Mouse (Mus musculus): ENCODE data around the gene Gm11127. TPM values are rescaled to one million over a fixed set of nuclear protein-coding genes. Genes with fewer than 3 reads are reported as not detected.
"Not testable (repeated sequence)": the region's sequence is repeated elsewhere in the genome, so short reads cannot be mapped to it uniquely, and the experiment has no call there.

The Gm11127 gene
- 53.0 and 148 TPM in 2 replicates for polyA plus RNA-seq (2012; rRNA removed)

- WGBS: 24% methylated on average over 1 of the region's 1 CpGs
- DNase-seq (ENCODE audit: low read depth, low spot score): not testable (repeated sequence)
These were observed at the start of gene Gm11127 for GRCm38 (mm10) chr17:36058362-36058761. Gene Gm11127, minus strand, starts transcription at chr17:36058371.

DNA sequence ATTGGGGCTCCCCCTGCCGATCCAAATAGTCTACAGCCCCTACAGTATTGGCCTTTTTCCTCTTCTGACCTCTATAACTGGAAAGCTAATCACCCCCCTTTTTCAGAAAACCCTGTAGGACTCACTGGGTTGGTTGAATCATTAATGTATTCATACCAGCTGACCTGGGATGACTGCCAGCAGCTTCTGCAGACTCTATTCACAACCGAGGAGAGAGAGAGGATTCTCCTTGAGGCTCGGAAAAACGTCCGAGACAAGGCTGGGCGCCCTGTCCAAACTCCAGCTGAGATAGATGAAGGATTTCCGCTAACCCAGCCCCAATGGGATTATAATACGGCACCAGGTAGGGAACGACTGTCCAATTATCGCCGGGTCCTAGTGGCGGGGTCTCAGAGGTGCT, 43.9 kb upstream of the Gm11127 start:
- not testable (repeated sequence) for DNase-seq (ENCODE audit: low read depth, low spot score)
- 86% methylated on average over 12 of the region's 12 CpGs for WGBS

DNA sequence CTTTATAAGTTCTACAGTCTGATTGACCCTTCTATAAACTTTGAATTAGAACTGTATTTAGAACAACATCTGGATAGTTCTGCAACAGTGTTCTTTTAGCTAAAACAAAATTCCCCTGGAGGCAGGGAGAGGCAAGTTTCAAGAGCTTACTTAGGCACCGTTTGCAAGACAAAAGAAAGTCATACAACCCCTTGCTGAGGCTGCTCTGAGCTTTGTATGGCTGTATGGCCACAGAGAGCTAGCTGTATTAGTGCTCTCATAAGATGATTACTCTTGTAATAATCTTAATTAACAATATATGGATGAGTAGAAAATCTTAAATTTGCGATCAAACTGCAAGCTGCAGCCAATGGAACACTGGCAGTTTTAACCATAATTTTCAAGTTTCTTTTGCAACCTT, 41.4 kb upstream of the Gm11127 start:
- WGBS: 70% methylated on average over 2 of the region's 2 CpGs

GRCm38 (mm10) chr17:36093936-36094335, 35.8 kb upstream of the Gm11127 start:
- no peak for DNase-seq (ENCODE audit: low read depth, low spot score)

More for the DNA sequence above, 41.4 kb upstream of the Gm11127 start:
- not testable (repeated sequence) for DNase-seq (ENCODE audit: low read depth, low spot score)

DNA sequence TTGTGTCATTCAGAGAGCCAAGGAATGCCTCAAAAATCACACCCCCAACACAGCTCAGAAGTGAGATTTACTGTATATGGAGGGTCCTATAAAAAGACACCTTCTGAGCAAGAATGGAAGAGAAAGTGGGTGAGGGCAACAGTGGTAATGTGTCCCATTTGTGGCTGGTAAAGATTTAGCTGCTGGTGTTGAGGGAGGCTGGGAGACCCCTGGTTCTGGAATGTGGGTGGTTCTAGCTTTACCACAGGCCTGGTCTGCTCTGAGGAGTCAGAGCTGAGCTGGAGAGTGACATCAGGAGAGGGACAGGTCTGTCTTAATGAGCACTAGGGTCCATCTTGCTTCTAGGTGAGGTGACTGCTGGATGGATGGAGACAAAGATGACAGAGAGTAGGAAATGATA, 34.3 kb upstream of the Gm11127 start:
- not testable (repeated sequence) for DNase-seq (ENCODE audit: low read depth, low spot score)

More at GRCm38 (mm10) chr17:36093936-36094335, 35.8 kb upstream of the Gm11127 start:
- WGBS: 26% methylated on average over 3 of the region's 3 CpGs

GRCm38 (mm10) chr17:36091933-36092332, 33.8 kb upstream of the Gm11127 start:
- not testable (repeated sequence) for DNase-seq (ENCODE audit: low read depth, low spot score)
- WGBS: no CpG with 5 or more reads among the region's 2 CpGs

DNA sequence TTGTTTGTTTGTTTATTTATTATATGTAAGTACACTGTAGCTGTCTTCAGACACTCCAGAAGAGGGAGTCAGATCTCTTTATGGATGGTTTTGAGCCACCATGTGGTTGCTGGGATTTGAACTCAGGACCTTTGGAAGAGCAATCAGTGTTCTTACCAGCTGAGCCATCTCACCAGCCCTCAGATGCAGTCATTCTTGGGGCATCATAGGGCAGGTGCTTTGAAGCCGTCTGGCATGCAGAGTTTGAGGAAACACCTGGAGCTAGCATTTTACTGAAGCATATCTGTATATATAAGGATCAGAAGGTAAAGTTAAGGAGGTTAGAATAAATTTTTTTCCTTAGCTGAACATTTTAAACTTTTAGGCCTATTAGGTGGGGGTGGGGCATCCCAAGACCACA, 27.8 kb upstream of the Gm11127 start:
- WGBS: 43% methylated on average over 1 of the region's 1 CpGs
- DNase-seq (ENCODE audit: low read depth, low spot score): not testable (repeated sequence)

DNA sequence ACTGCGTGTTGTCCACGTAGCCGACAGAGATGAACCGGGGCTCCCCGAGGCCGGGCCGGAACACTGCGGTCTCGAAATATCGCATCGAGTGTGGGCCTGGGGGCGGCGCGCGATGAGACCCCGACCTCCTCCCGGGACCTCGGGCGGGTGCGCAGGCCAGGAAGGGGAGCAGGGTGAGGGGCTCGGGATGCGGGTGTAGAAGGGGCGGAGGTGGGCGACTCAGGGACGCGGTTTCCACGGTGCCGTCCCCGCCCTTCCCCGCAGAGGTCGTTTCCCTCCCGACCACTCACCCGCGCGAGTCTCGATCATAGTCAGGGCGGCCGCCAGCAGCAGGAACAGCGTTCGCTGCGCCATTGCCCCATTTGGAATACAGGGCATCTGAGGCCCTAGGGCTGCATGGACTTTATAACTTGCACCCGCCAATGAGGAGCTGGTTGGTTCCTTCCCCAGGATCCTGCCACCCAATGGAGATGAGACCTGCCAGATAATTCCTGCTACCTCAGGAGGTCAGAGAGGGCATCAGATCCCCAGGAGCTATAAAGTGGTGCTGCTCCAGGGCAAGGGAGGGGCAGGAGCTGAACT, 25.8 kb upstream of the Gm11127 start:
- under 1% methylated on average over 42 of the region's 42 CpGs for WGBS
- peak; percentile 16 for DNase-seq (ENCODE audit: low read depth, low spot score)

DNA sequence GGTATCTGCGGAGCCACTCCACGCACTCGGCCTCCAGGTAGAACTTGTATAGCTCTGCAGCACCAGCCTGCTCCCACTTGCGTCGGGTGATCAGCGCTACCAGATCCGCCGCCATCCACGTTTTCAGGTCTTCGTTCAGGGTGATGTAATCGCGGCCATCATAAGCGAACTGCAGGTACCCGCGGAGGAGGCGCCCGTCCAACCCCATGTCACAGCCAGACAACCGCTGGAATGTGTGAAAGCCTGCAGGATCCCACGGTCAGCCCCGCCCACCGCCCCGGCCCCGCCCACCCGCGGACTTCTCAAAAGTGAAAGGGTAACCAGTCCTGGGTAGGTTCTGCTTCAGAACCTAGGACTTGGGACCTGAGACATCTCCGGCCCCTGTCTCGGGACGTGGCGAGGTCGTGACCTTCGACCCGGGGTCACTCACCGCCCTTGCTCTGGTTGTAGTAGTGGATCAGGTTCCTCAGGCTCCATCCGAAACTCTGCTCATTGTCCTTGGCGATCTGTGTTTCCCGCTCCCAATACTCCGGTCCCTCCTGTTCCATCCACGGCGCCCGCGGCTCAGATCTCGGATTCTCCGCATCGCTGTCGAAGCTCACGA, 25.2 kb upstream of the Gm11127 start:
- DNase-seq (ENCODE audit: low read depth, low spot score): no peak

DNA sequence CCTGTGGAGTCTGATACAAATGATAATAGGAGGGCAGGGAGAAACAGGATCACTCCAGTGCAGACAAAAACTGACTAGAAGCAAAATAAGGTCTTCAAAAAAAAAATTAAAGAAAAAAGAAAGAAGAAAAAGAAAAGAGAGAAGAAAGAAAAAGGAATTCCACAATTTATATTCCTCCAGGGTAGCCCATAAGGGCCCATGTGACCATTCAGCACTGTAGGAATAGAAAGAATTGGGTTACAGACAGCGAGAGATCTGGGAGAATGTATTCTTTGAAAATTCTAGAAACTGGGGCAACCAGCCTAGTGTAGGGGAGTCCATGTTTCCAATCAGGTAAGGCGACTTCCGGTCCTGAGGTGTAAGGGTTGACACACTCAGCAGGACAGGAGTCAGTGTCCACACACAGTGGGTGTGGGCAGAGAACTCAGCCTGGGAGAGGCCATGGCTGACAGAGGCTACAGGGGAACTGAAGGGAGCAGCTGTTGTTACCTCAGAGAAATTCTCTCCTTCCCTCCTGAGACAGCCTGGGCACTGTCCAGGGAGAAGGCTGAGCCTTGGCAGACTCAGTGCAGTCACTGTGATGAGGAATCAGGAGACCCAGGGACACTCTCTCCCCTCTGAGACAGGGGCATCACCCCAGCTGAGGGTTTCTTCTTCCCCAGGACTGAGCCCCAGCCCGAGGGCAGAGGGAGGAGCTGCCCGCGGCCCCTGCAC, 24.5 kb upstream of the Gm11127 start:
- 40% methylated on average over 6 of the region's 6 CpGs for WGBS
- not testable (repeated sequence) for DNase-seq (ENCODE audit: low read depth, low spot score)

More for the DNA sequence above, 25.2 kb upstream of the Gm11127 start:
- 1% methylated on average over 46 of the region's 46 CpGs for WGBS

GRCm38 (mm10) chr17:36081901-36082300, 23.7 kb upstream of the Gm11127 start:
- not testable (repeated sequence) for DNase-seq (ENCODE audit: low read depth, low spot score)

DNA sequence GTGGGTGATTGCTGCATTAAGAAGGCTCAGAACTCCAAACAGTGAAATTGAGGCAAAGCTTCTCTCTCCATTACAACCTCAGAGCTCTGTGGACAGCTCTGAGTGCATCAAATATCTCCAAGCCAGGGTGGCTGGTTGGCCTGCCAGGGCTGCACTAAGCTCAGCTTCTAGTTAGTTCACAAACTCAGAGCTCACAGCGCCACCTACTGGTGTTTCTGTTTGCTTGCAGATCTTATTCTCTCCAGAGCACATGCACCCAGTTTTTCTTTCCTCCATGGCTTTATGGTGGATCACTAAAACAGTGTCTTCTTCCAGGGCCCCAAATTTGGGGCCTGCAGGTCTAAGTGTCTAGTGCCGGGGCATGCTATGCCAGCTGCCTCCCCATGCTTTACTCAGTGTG, 2.7 kb upstream of the Gm11127 start:
- DNase-seq (ENCODE audit: low read depth, low spot score): peak; percentile 73
- WGBS: 14% methylated on average over 2 of the region's 2 CpGs

GRCm38 (mm10) chr17:36057927-36058326, 244 bp downstream of the Gm11127 start:
- 90% methylated on average over 25 of the region's 25 CpGs for WGBS

DNA sequence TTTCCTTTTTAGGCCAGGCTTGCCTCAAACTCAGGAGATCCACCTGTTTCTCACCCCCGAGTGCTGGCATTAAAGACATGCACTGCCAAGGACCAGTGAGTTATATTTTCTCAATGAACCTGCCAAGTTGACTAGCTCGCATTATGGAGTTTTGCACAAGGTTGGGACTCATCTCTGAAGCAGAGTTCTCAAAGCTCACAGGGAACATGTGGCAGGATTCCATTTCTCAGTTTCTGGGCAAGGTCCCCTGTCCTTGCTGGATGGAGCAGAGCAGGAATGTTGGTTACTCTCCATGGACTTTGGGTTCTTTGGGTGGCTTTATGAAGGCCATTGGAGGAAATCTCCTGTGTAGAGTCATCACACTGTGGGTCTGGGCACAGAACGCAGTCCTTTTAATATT, 14.9 kb downstream of the Gm11127 start:
- no peak for DNase-seq (ENCODE audit: low read depth, low spot score)
- 70% methylated on average over 3 of the region's 3 CpGs for WGBS

More at GRCm38 (mm10) chr17:36057927-36058326, 244 bp downstream of the Gm11127 start:
- DNase-seq (ENCODE audit: low read depth, low spot score): not testable (repeated sequence)

DNA sequence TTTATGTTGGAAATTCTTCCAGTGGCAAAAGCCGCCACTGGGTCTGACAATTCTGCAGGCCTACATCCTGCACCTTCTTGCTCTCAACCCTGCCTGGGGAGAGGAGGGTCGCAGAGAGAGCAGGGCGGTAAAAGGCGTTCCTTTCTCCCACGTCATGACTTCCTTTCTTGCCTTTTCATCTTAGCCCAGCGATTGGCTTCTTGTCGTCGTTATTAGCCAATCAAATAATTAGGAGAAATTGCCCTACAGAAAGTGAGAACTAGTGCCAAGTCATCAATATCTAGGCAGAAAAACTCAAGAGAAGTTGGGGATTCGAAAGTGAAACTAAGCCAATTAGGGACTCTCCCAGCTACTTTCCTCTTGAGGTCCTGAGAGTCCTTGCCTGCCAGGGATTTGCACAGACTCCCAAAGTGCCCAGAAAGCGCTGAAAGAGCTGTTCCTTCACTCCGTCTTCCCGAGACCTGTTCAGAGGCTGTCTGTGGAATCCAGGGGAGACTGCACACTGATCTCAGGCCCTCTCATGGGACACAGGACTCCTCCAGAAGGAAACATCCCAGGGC, 15.5 kb downstream of the Gm11127 start, which contains the start of the genes H2-T22 and Gm6034:
TSS of gene H2-T22 (minus strand) at position 138 of the 560 bp plus-strand sequence.
TSS of gene Gm6034 (plus strand) at position 352 of the 560 bp plus-strand sequence.
- under 1% methylated on average over 12 of the region's 12 CpGs for WGBS

GRCm38 (mm10) chr17:36042055-36042454, 16.1 kb downstream of the Gm11127 start:
- 3% methylated on average over 19 of the region's 19 CpGs for whole genome bisulfite sequencing
- not testable (repeated sequence) for DNase-seq (ENCODE audit: low read depth, low spot score)

More for the DNA sequence above, 15.5 kb downstream of the Gm11127 start, which contains the start of the genes H2-T22 and Gm6034:
- DNase-seq (ENCODE audit: low read depth, low spot score): peak; percentile 95

- DNase-seq (ENCODE audit: low read depth, low spot score): not testable (repeated sequence)
- WGBS: 91% methylated on average over 2 of the region's 2 CpGs
These were observed 17.6 kb downstream of the Gm11127 start for GRCm38 (mm10) chr17:36040604-36041003.

DNA sequence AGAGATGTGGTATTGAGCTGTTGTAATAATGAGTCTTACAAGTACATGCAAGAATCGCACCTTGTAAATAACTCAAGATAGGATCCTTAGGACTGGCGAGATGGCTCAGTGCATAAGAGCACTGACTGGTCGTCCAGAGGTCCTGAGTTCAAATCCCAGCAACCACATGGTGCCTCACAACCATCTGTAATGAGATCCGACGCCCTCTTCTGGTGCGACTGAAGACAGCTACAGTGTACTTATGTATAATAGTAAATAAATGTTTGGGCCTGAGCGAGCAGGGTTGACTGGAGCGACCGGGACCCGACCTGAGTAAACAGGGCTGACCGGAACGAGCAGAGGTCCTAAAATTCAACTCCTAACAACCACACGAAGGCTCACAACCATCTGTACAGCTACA, 22.0 kb downstream of the Gm11127 start:
- DNase-seq (ENCODE audit: low read depth, low spot score): not testable (repeated sequence)
- 84% methylated on average over 13 of the region's 13 CpGs for WGBS

- 8% methylated on average over 3 of the region's 3 CpGs for WGBS
- DNase-seq (ENCODE audit: low read depth, low spot score): not testable (repeated sequence)
These were observed 23.0 kb downstream of the Gm11127 start for GRCm38 (mm10) chr17:36035010-36035638.

DNA sequence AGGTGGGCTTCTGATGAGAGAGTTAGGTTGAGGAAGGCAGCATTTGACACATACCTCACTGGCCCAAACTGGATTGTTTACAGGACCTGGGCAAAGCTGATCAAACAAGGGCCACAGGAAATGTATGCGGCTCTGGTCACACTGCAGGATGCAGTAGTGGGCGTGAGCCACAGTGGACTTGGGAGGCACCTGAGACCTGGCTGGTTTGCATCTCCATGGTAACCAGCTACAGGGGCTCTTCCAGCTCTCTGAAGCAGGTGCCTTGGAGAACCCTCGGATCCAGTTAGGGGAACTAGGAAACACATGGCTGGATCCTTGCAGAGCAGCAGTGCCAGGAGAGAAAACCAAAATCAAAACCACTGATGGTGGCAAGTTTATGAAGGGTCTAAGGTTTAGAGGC, 23.6 kb downstream of the Gm11127 start:
- not testable (repeated sequence) for DNase-seq (ENCODE audit: low read depth, low spot score)
- 25% methylated on average over 3 of the region's 3 CpGs for WGBS
